ENCODE assay signal across 9 mouse cellular contexts in the genomic region with DNA sequence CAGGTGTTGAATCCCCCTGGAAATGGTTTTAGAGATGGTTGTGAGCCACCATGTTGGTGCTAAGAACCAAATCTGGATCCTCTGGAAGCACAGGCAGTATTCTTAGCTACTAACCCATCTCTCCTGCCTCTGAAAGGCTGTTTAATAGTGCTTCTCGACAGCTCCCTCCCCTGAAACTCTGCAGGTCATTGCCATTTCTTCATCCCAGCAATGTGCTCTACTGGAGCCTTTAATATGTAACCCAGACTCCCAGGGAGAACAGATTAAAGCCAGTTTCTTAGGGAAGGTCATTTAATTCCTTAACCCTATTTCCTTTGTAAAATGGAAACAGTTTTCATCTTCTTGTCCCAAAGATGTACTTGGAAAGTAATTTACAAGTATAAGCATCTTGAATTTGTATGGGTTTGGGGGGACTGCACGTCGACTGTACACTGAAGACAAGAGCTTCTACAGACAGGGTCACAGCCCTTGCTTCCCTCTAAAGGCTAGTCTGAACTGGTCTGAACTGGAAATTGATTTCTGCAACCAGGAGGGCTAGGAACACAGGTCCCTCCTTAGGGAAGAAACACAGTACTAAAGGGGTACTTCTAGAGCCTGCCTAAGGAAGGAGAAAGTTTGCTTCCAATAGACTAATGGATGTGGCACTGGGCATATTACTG. TPM values are rescaled to one million over a fixed set of nuclear protein-coding genes. Genes with fewer than 3 reads are reported as not detected.
DNase-seq lines count a peak whose midpoint lies in the region; ATAC-seq and TF ChIP-seq lines count a peak whose summit lies in the region.
"Had no signal": no experiment of that assay in that cellular context is flagged by ENCODE, and none has a peak within 500 bp of the region (broad histone marks: within the 10 kb centered on the region; RNA-seq: fewer than 3 reads in every experiment).

No protein-coding gene starts in this region.

- TF ChIP-seq EP300 in MEL (IDR thresholded peaks at IDR 0.05; ENCODE audit: low read depth in 1 of 2, low read length in 2 of 2), result no peak

- no peak for DNase-seq in hindbrain, embryonic 11.5 days (ENCODE audit: low spot score)
- DNase-seq in liver, embryonic 11.5 days (ENCODE audit: low spot score), result no peak
- no peak for DNase-seq in MEL (ENCODE audit: low read depth, low spot score)
- DNase-seq in midbrain, embryonic 14.5 days, result no peak
- no peak for DNase-seq in cerebellum, adult 11 months
- no peak for DNase-seq in right cerebral cortex, adult 2 months (ENCODE audit: low spot score in 2 of 2)
- DNase-seq: gastrocnemius, postnatal 36 days had no signal

- H3K79me2 ChIP-seq in MEL (ENCODE audit: control insufficient read depth, insufficient read depth, low read length, poor library complexity), result peaks cover 16% of the 10 kb centered on the region

- no peak overlapping the region for H3K4me2 ChIP-seq in hindbrain, embryonic 12.5 days (replicated peaks)
- no peak overlapping the region for H3K4me2 ChIP-seq in hindbrain, embryonic 11.5 days (replicated peaks; ENCODE audit: low read depth, low read length)
- no peak overlapping the region for H3K4me2 ChIP-seq in liver, embryonic 15.5 days
- no peak overlapping the region for H3K4me2 ChIP-seq in liver, embryonic 11.5 days
- peak overlapping the region; percentile 84; the same call in 1 of the 2 replicates for H3K4me2 ChIP-seq in midbrain, embryonic 14.5 days (ENCODE audit: low read length)

- H3K36me3 ChIP-seq in hindbrain, embryonic 12.5 days, result peaks cover 16% of the 10 kb centered on the region
- no peaks in the 10 kb centered on the region for H3K36me3 ChIP-seq in hindbrain, embryonic 11.5 days (ENCODE audit: control insufficient read depth, insufficient read depth, low read length)
- H3K36me3 ChIP-seq in liver, embryonic 15.5 days (replicated peaks), result peaks cover 21% of the 10 kb centered on the region
- peaks cover 5% of the 10 kb centered on the region; the same call in 1 of the 2 replicates for H3K36me3 ChIP-seq in liver, embryonic 11.5 days (ENCODE audit: control insufficient read depth, insufficient read depth, low read length)
- peaks cover 0 to 12% of the 10 kb centered on the region in 2 experiments; a peak in 2 of 4 replicates for H3K36me3 ChIP-seq in MEL (ENCODE audit: control insufficient read depth in 1 of 2, insufficient read depth in 2 of 2, low read length in 2 of 2)
- peaks cover 20% of the 10 kb centered on the region; the same call in 1 of the 2 replicates for H3K36me3 ChIP-seq in midbrain, embryonic 14.5 days (ENCODE audit: control insufficient read depth, insufficient read depth, low read length)

- H3K27ac ChIP-seq in hindbrain, embryonic 12.5 days, result peak overlapping the region; percentile 41; the same call in 1 of the 2 replicates
- no peak overlapping the region for H3K27ac ChIP-seq in hindbrain, embryonic 11.5 days (ENCODE audit: low read depth, low read length)
- H3K27ac ChIP-seq in liver, embryonic 15.5 days (replicated peaks), result 0 out of 2 replicates have a peak overlapping the region, but pooled peaks have one; percentile 29
- H3K27ac ChIP-seq in liver, embryonic 11.5 days (ENCODE audit: low read depth, low read length), result no peak overlapping the region
- H3K27ac ChIP-seq in MEL (ENCODE audit: control insufficient read depth, low read depth, low read length), result no peak overlapping the region
- H3K27ac ChIP-seq in midbrain, embryonic 14.5 days (replicated peaks; ENCODE audit: low read depth, low read length), result no peak overlapping the region

- no peak for ATAC-seq in hindbrain, embryonic 12.5 days (ENCODE audit: low FRiP score)
- no peak for ATAC-seq in hindbrain, embryonic 11.5 days (ENCODE audit: low FRiP score)
- ATAC-seq in liver, embryonic 15.5 days (ENCODE audit: insufficient read depth), result no peak
- ATAC-seq in liver, embryonic 11.5 days (replicated peaks; ENCODE audit: low FRiP score), result no peak
- ATAC-seq in midbrain, embryonic 14.5 days (ENCODE audit: low FRiP score, low TSS enrichment), result no peak

- no peaks in the 10 kb centered on the region for H3K9me3 ChIP-seq in hindbrain, embryonic 12.5 days (replicated peaks)
- H3K9me3 ChIP-seq in hindbrain, embryonic 11.5 days (ENCODE audit: control insufficient read depth, low read length), result no peaks in the 10 kb centered on the region
- H3K9me3 ChIP-seq in liver, embryonic 15.5 days (replicated peaks), result no peaks in the 10 kb centered on the region
- no peaks in the 10 kb centered on the region for H3K9me3 ChIP-seq in liver, embryonic 11.5 days (ENCODE audit: control insufficient read depth, low read length)
- no peaks in the 10 kb centered on the region for H3K9me3 ChIP-seq in MEL (replicated peaks; ENCODE audit: insufficient read depth, low read length)
- no peaks in the 10 kb centered on the region for H3K9me3 ChIP-seq in midbrain, embryonic 14.5 days (ENCODE audit: control insufficient read depth, low read length)

- 72% methylated on average over 3 of the region's 3 CpGs for WGBS in hindbrain, embryonic 12.5 days
- WGBS in hindbrain, embryonic 11.5 days, result 71% methylated on average over 3 of the region's 3 CpGs
- 76% methylated on average over 3 of the region's 3 CpGs for WGBS in liver, embryonic 15.5 days (ENCODE audit: insufficient replicate concordance)
- WGBS in liver, embryonic 11.5 days, result 69% methylated on average over 3 of the region's 3 CpGs
- WGBS in midbrain, embryonic 14.5 days, result 73% methylated on average over 3 of the region's 3 CpGs

- TF ChIP-seq RAD21 in MEL (IDR thresholded peaks at IDR 0.05; ENCODE audit: low read depth, low read length), result no peak

- H3K27me3 ChIP-seq in hindbrain, embryonic 12.5 days, result peaks cover 35% of the 10 kb centered on the region
- H3K27me3 ChIP-seq in hindbrain, embryonic 11.5 days (ENCODE audit: control insufficient read depth, insufficient read depth, low read length), result peaks cover 31% of the 10 kb centered on the region
- peaks cover 42% of the 10 kb centered on the region for H3K27me3 ChIP-seq in liver, embryonic 15.5 days
- H3K27me3 ChIP-seq in liver, embryonic 11.5 days (replicated peaks; ENCODE audit: control insufficient read depth, insufficient read depth, low read length), result peaks cover 39% of the 10 kb centered on the region
- H3K27me3 ChIP-seq in MEL (ENCODE audit: control insufficient read depth in 1 of 2, insufficient read depth in 2 of 2, low read length in 2 of 2), result no peaks in the 10 kb centered on the region
- H3K27me3 ChIP-seq in midbrain, embryonic 14.5 days (ENCODE audit: control insufficient read depth, insufficient read depth, low read length), result peaks cover 22% of the 10 kb centered on the region

- H3K9ac ChIP-seq in hindbrain, embryonic 12.5 days, result no peak overlapping the region
- no peak overlapping the region for H3K9ac ChIP-seq in hindbrain, embryonic 11.5 days (ENCODE audit: low read depth, low read length)
- H3K9ac ChIP-seq in liver, embryonic 15.5 days, result no peak overlapping the region
- H3K9ac ChIP-seq in liver, embryonic 11.5 days (ENCODE audit: low read depth, low read length), result no peak overlapping the region
- H3K9ac ChIP-seq in MEL (ENCODE audit: control insufficient read depth, low read depth, low read length, poor library complexity, severe bottlenecking), result no peak overlapping the region
- no peak overlapping the region for H3K9ac ChIP-seq in midbrain, embryonic 14.5 days (replicated peaks; ENCODE audit: low read length)

- H3K4me3 ChIP-seq in hindbrain, embryonic 12.5 days, result no peak overlapping the region
- no peak overlapping the region for H3K4me3 ChIP-seq in hindbrain, embryonic 11.5 days (ENCODE audit: low read depth, low read length)
- no peak overlapping the region for H3K4me3 ChIP-seq in liver, embryonic 15.5 days (replicated peaks)
- no peak overlapping the region for H3K4me3 ChIP-seq in liver, embryonic 11.5 days (ENCODE audit: low read depth, low read length)
- no peak overlapping the region for H3K4me3 ChIP-seq in MEL (ENCODE audit: control insufficient read depth in 1 of 2, insufficient read depth in 1 of 2, low read depth in 2 of 2, low read length in 2 of 2)
- H3K4me3 ChIP-seq in midbrain, embryonic 14.5 days (replicated peaks; ENCODE audit: low read depth, low read length), result no peak overlapping the region

- no peak for TF ChIP-seq CTCF in MEL (IDR thresholded peaks at IDR 0.05 in 2 of 3, conservative IDR thresholded peaks at IDR 0.05 in 1 of 3; ENCODE audit: control insufficient read depth in 1 of 3, insufficient read depth in 1 of 3, low read depth in 2 of 3, low read length in 3 of 3, poor library complexity in 1 of 3, severe bottlenecking in 1 of 3)

- peaks cover 68% of the 10 kb centered on the region for H3K4me1 ChIP-seq in hindbrain, embryonic 12.5 days
- H3K4me1 ChIP-seq in hindbrain, embryonic 11.5 days (replicated peaks; ENCODE audit: control insufficient read depth, insufficient read depth, low read length), result peaks cover 19% of the 10 kb centered on the region
- peaks cover 67% of the 10 kb centered on the region for H3K4me1 ChIP-seq in liver, embryonic 15.5 days (replicated peaks)
- H3K4me1 ChIP-seq in liver, embryonic 11.5 days (replicated peaks; ENCODE audit: control insufficient read depth, insufficient read depth, low read length), result peaks cover 37% of the 10 kb centered on the region
- H3K4me1 ChIP-seq in MEL (ENCODE audit: control insufficient read depth in 1 of 2, insufficient read depth in 2 of 2, low read length in 2 of 2), result peaks cover 3 to 49% of the 10 kb centered on the region in 2 experiments; a peak in 3 of 4 replicates
- peaks cover 47% of the 10 kb centered on the region for H3K4me1 ChIP-seq in midbrain, embryonic 14.5 days (ENCODE audit: control insufficient read depth, insufficient read depth, low read length)

- no peak; a peak in 1 of 4 replicates for TF ChIP-seq POLR2A in MEL (IDR thresholded peaks at IDR 0.05; ENCODE audit: control insufficient read depth in 1 of 2, insufficient read depth in 1 of 2, low read depth in 1 of 2, low read length in 2 of 2, poor library complexity in 1 of 2)

RNA-seq across cellular contexts. Expression of gene Cenpb, which starts 4.5 kb away (rescaled TPM):
- 18.3 and 18.5 TPM in 2 replicates for polyA plus RNA-seq in hindbrain, embryonic 12.5 days (2016; fragmentation: Nextera tagmentation; extraction: Ambion mirVana)
- polyA plus RNA-seq in hindbrain, embryonic 11.5 days (2014; fragmentation: Nextera tagmentation; extraction: Ambion mirVana), result 8.8 and 9.0 TPM in 2 replicates
- 4.1 and 5.4 TPM in 2 replicates for polyA plus RNA-seq in liver, embryonic 15.5 days (2015; fragmentation: Nextera tagmentation; extraction: Ambion mirVana)
- polyA plus RNA-seq in liver, embryonic 11.5 days (2014; fragmentation: Nextera tagmentation; extraction: Ambion mirVana), result 3.8 and 4.9 TPM in 2 replicates
- total RNA-seq in MEL (2012; rRNA removed), result 16.1 and 24.3 TPM in 2 replicates
- 10 to 100 TPM in 1 of 2 experiments, not detected in 1; 34.9 TPM for polyA plus RNA-seq in MEL (2012; ENCODE audit: insufficient read depth in 1 of 2, insufficient read length in 2 of 2, low read depth in 1 of 2, low replicate concordance in 2 of 2, missing spikeins in 1 of 2)
- polyA plus RNA-seq in midbrain, embryonic 14.5 days (2014; fragmentation: Nextera tagmentation; extraction: Ambion mirVana), result 11.1 TPM in 2 replicates

RNA-seq across cellular contexts. Expression of gene Cdc25b, which starts 11.3 kb away (rescaled TPM):
- 69.8 and 85.7 TPM in 2 replicates for polyA plus RNA-seq in hindbrain, embryonic 12.5 days (2016; fragmentation: Nextera tagmentation; extraction: Ambion mirVana)
- polyA plus RNA-seq in hindbrain, embryonic 11.5 days (2014; fragmentation: Nextera tagmentation; extraction: Ambion mirVana), result 102 and 106 TPM in 2 replicates
- 236 and 279 TPM in 2 replicates for polyA plus RNA-seq in liver, embryonic 15.5 days (2015; fragmentation: Nextera tagmentation; extraction: Ambion mirVana)
- polyA plus RNA-seq in liver, embryonic 11.5 days (2014; fragmentation: Nextera tagmentation; extraction: Ambion mirVana), result 76.4 and 85.4 TPM in 2 replicates
- total RNA-seq in MEL (2012; rRNA removed), result 11.8 and 12.6 TPM in 2 replicates
- 10 to 100 TPM in 1 of 2 experiments, not detected in 1; 34.5 TPM for polyA plus RNA-seq in MEL (2012; ENCODE audit: insufficient read depth in 1 of 2, insufficient read length in 2 of 2, low read depth in 1 of 2, low replicate concordance in 2 of 2, missing spikeins in 1 of 2)
- polyA plus RNA-seq in midbrain, embryonic 14.5 days (2014; fragmentation: Nextera tagmentation; extraction: Ambion mirVana), result 16.4 and 31.5 TPM in 2 replicates

RNA-seq across cellular contexts. Expression of gene Spef1, which starts 11.7 kb away (rescaled TPM):
- 8.9 and 9.2 TPM in 2 replicates for polyA plus RNA-seq in hindbrain, embryonic 12.5 days (2016; fragmentation: Nextera tagmentation; extraction: Ambion mirVana)
- 7.7 and 9.4 TPM in 2 replicates for polyA plus RNA-seq in hindbrain, embryonic 11.5 days (2014; fragmentation: Nextera tagmentation; extraction: Ambion mirVana)
- polyA plus RNA-seq in liver, embryonic 15.5 days (2015; fragmentation: Nextera tagmentation; extraction: Ambion mirVana), result 1.6 and 1.8 TPM in 2 replicates
- polyA plus RNA-seq in liver, embryonic 11.5 days (2014; fragmentation: Nextera tagmentation; extraction: Ambion mirVana), result 1.3 and 1.5 TPM in 2 replicates
- 0.46 and 1.8 TPM in 2 replicates for total RNA-seq in MEL (2012; rRNA removed)
- 1 to 10 TPM in 1 of 2 experiments, not detected in 1; 1.2 TPM for polyA plus RNA-seq in MEL (2012; ENCODE audit: insufficient read depth in 1 of 2, insufficient read length in 2 of 2, low read depth in 1 of 2, low replicate concordance in 2 of 2, missing spikeins in 1 of 2)
- polyA plus RNA-seq in midbrain, embryonic 14.5 days (2014; fragmentation: Nextera tagmentation; extraction: Ambion mirVana), result 11.3 and 14.1 TPM in 2 replicates

RNA-seq across cellular contexts. Expression of gene 1700037H04Rik, which starts 15.5 kb away (rescaled TPM):
- polyA plus RNA-seq in hindbrain, embryonic 12.5 days (2016; fragmentation: Nextera tagmentation; extraction: Ambion mirVana), result 87.4 and 89.7 TPM in 2 replicates
- polyA plus RNA-seq in hindbrain, embryonic 11.5 days (2014; fragmentation: Nextera tagmentation; extraction: Ambion mirVana), result 122 and 123 TPM in 2 replicates
- polyA plus RNA-seq in liver, embryonic 15.5 days (2015; fragmentation: Nextera tagmentation; extraction: Ambion mirVana), result 135 and 147 TPM in 2 replicates
- 130 TPM in 2 replicates for polyA plus RNA-seq in liver, embryonic 11.5 days (2014; fragmentation: Nextera tagmentation; extraction: Ambion mirVana)
- total RNA-seq in MEL (2012; rRNA removed), result 38.2 and 45.5 TPM in 2 replicates
- 10 to 100 TPM in 1 of 2 experiments, not detected in 1; 72.6 TPM for polyA plus RNA-seq in MEL (2012; ENCODE audit: insufficient read depth in 1 of 2, insufficient read length in 2 of 2, low read depth in 1 of 2, low replicate concordance in 2 of 2, missing spikeins in 1 of 2)
- 76.4 and 85.7 TPM in 2 replicates for polyA plus RNA-seq in midbrain, embryonic 14.5 days (2014; fragmentation: Nextera tagmentation; extraction: Ambion mirVana)

RNA-seq across cellular contexts. Expression of gene Ap5s1, which starts 31.5 kb away (rescaled TPM):
- 28.4 and 29.1 TPM in 2 replicates for polyA plus RNA-seq in hindbrain, embryonic 12.5 days (2016; fragmentation: Nextera tagmentation; extraction: Ambion mirVana)
- polyA plus RNA-seq in hindbrain, embryonic 11.5 days (2014; fragmentation: Nextera tagmentation; extraction: Ambion mirVana), result 23.9 and 25.2 TPM in 2 replicates
- 16.6 and 18.3 TPM in 2 replicates for polyA plus RNA-seq in liver, embryonic 15.5 days (2015; fragmentation: Nextera tagmentation; extraction: Ambion mirVana)
- polyA plus RNA-seq in liver, embryonic 11.5 days (2014; fragmentation: Nextera tagmentation; extraction: Ambion mirVana), result 18.1 and 19.2 TPM in 2 replicates
- 9.6 TPM in 2 replicates for total RNA-seq in MEL (2012; rRNA removed)
- polyA plus RNA-seq in MEL (2012; ENCODE audit: insufficient read depth in 1 of 2, insufficient read length in 2 of 2, low read depth in 1 of 2, low replicate concordance in 2 of 2, missing spikeins in 1 of 2), result 10 to 100 TPM in 1 of 2 experiments, not detected in 1; 12.7 TPM
- polyA plus RNA-seq in midbrain, embryonic 14.5 days (2014; fragmentation: Nextera tagmentation; extraction: Ambion mirVana), result 32.5 and 34.3 TPM in 2 replicates

Comparison
In these comparisons a context has a peak if more than half of its experiments do, and no peak if none do; other contexts are left out.
1. H3K27ac ChIP-seq: peak in hindbrain, embryonic 12.5 days (single experiment) and liver, embryonic 15.5 days (single experiment); none in hindbrain, embryonic 11.5 days (single experiment), liver, embryonic 11.5 days (single experiment), MEL (single experiment) and midbrain, embryonic 14.5 days (single experiment).